Mouse (Mus musculus) G1E (cell line): ENCODE results near the gene Defa23.
"Not testable (repeated sequence)": the region's sequence is repeated elsewhere in the genome, so short reads cannot be mapped to it uniquely, and the experiment has no call there.

Source experiments
- CTCF ChIP-seq: IDR thresholded peaks from 2 replicates; pipeline ENCODE4 v1.5.1; 2012; ENCODE audit warnings: low read depth, low read length, inconsistent platforms, mixed read lengths
- GATA1 ChIP-seq: IDR thresholded peaks from 2 replicates; pipeline ENCODE4 v1.6.1; 2012; ENCODE audit warnings: borderline replicate concordance, low read length, inconsistent platforms, mixed read lengths
- GATA2 ChIP-seq: IDR thresholded peaks from 2 replicates; pipeline ENCODE4 v1.6.1; 2012; ENCODE audit warnings: low read depth, low read length, inconsistent platforms, borderline replicate concordance
- POLR2AphosphoS5 ChIP-seq: IDR thresholded peaks from 2 replicates; pipeline ENCODE4 v1.6.1; 2012; ENCODE audit warnings: low read depth, low read length, inconsistent platforms; ENCODE audit not compliant: insufficient replicate concordance
- TAL1 ChIP-seq: conservative IDR thresholded peaks from 2 replicates; pipeline ENCODE4 v1.6.1; 2012; ENCODE audit warnings: low read depth, low read length, inconsistent platforms, mixed read lengths

DNA sequence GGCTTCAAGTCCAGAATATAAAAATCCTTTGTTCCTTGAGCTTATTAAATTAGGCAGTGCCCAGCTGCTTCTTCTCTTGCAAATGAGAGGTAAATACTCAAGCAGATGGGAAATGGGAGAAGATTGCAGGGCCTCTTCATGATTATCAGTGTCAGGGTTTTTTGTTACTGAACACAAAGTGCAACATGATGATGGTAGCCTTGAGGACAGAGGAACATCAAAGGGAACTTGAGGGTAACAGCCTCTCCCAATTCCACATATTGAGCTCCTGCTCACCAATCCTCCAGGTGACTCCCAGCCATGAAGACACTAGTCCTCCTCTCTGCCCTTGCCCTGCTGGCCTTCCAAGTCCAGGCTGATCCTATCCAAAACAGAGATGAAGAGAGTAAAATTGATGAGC lies 29.3 kb downstream of the Defa23 start, which contains the start of gene Defa25:
- not testable (repeated sequence) for TF ChIP-seq CTCF, POLR2AphosphoS5, GATA2, GATA1, TAL1
